Mouse (Mus musculus): ENCODE measurements around the gene Zxdc.

DNA sequence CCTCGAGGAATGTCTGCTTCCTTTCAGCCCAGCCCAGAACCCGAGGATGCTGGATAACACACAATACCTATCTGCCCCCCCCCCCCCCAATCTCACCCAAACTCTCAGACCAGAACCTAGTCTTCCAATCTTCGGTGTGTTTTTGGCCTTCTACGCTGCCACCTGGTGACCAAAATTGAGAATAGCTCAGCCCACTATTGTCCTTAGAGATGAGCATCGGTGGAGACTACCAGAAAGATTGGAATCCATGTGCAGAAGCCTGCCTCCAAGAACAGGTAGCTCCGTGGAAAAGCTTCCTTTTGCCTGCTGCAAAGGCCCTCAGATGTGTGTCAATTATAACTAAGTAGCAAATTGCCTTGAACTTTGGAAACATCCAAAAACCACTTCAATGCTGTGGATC lies 41.6 kb upstream of the Zxdc start:
- TF ChIP-seq GATA1 (IDR thresholded peaks at IDR 0.05; ENCODE audit: borderline replicate concordance, low read length) (no peak), FLI1 (IDR thresholded peaks at IDR 0.05; ENCODE audit: low read length) (no peak)
